Mouse (Mus musculus) MEL (cell line): ENCODE data around the gene Spesp1. TPM values are rescaled to one million over a fixed set of nuclear protein-coding genes. Genes with fewer than 3 reads are reported as not detected.
A peak's percentile ranks its signal among the peaks of the same experiment; 100 is the strongest.

ENCODE experiments used
- DNase-seq: peaks from one replicate; pipeline ENCODE4 v3.0.0; 2011; ENCODE audit warnings: low read depth, low spot score
- H3K27ac ChIP-seq: 2 replicates; pipeline ENCODE4 v1.5.1; 2012; ENCODE audit warnings: low read depth, mild to moderate bottlenecking, control low read depth, low read length, moderate library complexity; ENCODE audit not compliant: control insufficient read depth
- H3K27me3 ChIP-seq, 2 experiments: fragments of 150-350 bp in 1 of 2; sonication (generic) in 1 of 2; 2 replicates each; pipeline ENCODE4 v1.6.1; 2012; ENCODE audit warnings: low read length in 2 of 2, mild to moderate bottlenecking in 2 of 2, improper control_type of control experiment in 1 of 2, moderate library complexity in 1 of 2; ENCODE audit not compliant: insufficient read depth in 2 of 2, control insufficient read depth in 1 of 2
- H3K36me3 ChIP-seq, 2 experiments: 2 replicates each; pipeline ENCODE4 v1.6.1; 2012 to 2014; ENCODE audit warnings: low read length in 2 of 2, improper control_type of control experiment in 1 of 2, inconsistent platforms in 1 of 2, mild to moderate bottlenecking in 1 of 2; ENCODE audit not compliant: insufficient read depth in 2 of 2, control insufficient read depth in 1 of 2
- H3K4me1 ChIP-seq, 2 experiments: fragments of 150-350 bp in 1 of 2; sonication (generic) in 1 of 2; 2 replicates each; pipeline ENCODE4 v1.6.1; 2012; ENCODE audit warnings: low read length in 2 of 2, improper control_type of control experiment in 1 of 2, mild to moderate bottlenecking in 1 of 2; ENCODE audit not compliant: insufficient read depth in 2 of 2, control insufficient read depth in 1 of 2
- H3K4me3 ChIP-seq, 2 experiments: fragments of 150-350 bp in 1 of 2; sonication (generic) in 1 of 2; 2 replicates each; pipeline ENCODE4 v1.5.1; 2012; ENCODE audit warnings: low read depth in 2 of 2, low read length in 2 of 2, mild to moderate bottlenecking in 2 of 2, moderate library complexity in 2 of 2, control low read depth in 1 of 2, improper control_type of control experiment in 1 of 2; ENCODE audit not compliant: control insufficient read depth in 1 of 2, insufficient read depth in 1 of 2
- H3K79me2 ChIP-seq: 2 replicates; pipeline ENCODE4 v1.6.1; 2012; ENCODE audit warnings: mild to moderate bottlenecking, low read length, moderate library complexity; ENCODE audit not compliant: control insufficient read depth, poor library complexity, insufficient read depth
- H3K9ac ChIP-seq: 2 replicates; pipeline ENCODE4 v1.6.1; 2012; ENCODE audit warnings: low read depth, mild to moderate bottlenecking, control low read depth, low read length, moderate library complexity; ENCODE audit not compliant: control insufficient read depth, poor library complexity, severe bottlenecking
- H3K9me3 ChIP-seq: fragments of 150-350 bp; sonication (generic); replicated peaks from 2 replicates; pipeline ENCODE4 v1.6.1; 2012; ENCODE audit warnings: mild to moderate bottlenecking, low read length, improper control_type of control experiment, moderate library complexity; ENCODE audit not compliant: insufficient read depth
- CHD1 ChIP-seq: IDR thresholded peaks from 2 replicates; pipeline ENCODE4 v1.6.1; 2012; ENCODE audit warnings: low read depth, mild to moderate bottlenecking, inconsistent platforms, low read length, improper control_type of control experiment
- ELF1 ChIP-seq: IDR thresholded peaks from 2 replicates; pipeline ENCODE4 v1.6.1; 2014; ENCODE audit warnings: low read depth, mild to moderate bottlenecking, inconsistent platforms, low read length, improper control_type of control experiment, moderate library complexity
- EP300 ChIP-seq, 2 experiments: IDR thresholded peaks; 2 replicates each; pipeline ENCODE4 v1.6.1; 2011; ENCODE audit warnings: improper control_type of control experiment in 2 of 2, low read length in 2 of 2, low read depth in 1 of 2, mild to moderate bottlenecking in 1 of 2
- ETS1 ChIP-seq: IDR thresholded peaks from 2 replicates; pipeline ENCODE4 v1.6.1; 2012; ENCODE audit warnings: low read depth, mild to moderate bottlenecking, inconsistent platforms, low read length, improper control_type of control experiment, moderate library complexity
- GATA1 ChIP-seq: IDR thresholded peaks from 2 replicates; pipeline ENCODE4 v1.6.1; 2011; ENCODE audit warnings: low read depth, low read length, improper control_type of control experiment
- HCFC1 ChIP-seq: IDR thresholded peaks from 2 replicates; pipeline ENCODE4 v1.6.1; 2012; ENCODE audit warnings: low read depth, mild to moderate bottlenecking, inconsistent platforms, low read length, improper control_type of control experiment, moderate library complexity
- JUND ChIP-seq: IDR thresholded peaks from 2 replicates; pipeline ENCODE4 v1.6.1; 2011; ENCODE audit warnings: low read depth, mild to moderate bottlenecking, improper control_type of control experiment, low read length
- MAZ ChIP-seq: IDR thresholded peaks from 2 replicates; pipeline ENCODE4 v1.6.1; 2012; ENCODE audit warnings: low read depth, mild to moderate bottlenecking, inconsistent platforms, low read length, improper control_type of control experiment
- MXI1 ChIP-seq: IDR thresholded peaks from 2 replicates; pipeline ENCODE4 v1.6.1; 2011; ENCODE audit warnings: mild to moderate bottlenecking, low read depth, low read length, improper control_type of control experiment
- NELFE ChIP-seq: IDR thresholded peaks from 2 replicates; pipeline ENCODE4 v1.6.1; 2011; ENCODE audit warnings: low read depth, low read length, improper control_type of control experiment
- NRF1 ChIP-seq: IDR thresholded peaks from 2 replicates; pipeline ENCODE4 v1.6.1; 2014; ENCODE audit warnings: low read depth, mild to moderate bottlenecking, inconsistent platforms, low read length, improper control_type of control experiment, moderate library complexity; ENCODE audit not compliant: poor library complexity, insufficient read depth, severe bottlenecking
- POLR2A ChIP-seq, 2 experiments: IDR thresholded peaks; 2 replicates each; pipeline ENCODE4 v1.6.1; 2011 to 2012; ENCODE audit warnings: low read length in 2 of 2, mild to moderate bottlenecking in 2 of 2, control low read depth in 1 of 2, improper control_type of control experiment in 1 of 2, low read depth in 1 of 2, moderate library complexity in 1 of 2; ENCODE audit not compliant: control insufficient read depth in 1 of 2, insufficient read depth in 1 of 2, poor library complexity in 1 of 2
- RAD21 ChIP-seq: IDR thresholded peaks from 2 replicates; pipeline ENCODE4 v1.6.1; 2011; ENCODE audit warnings: mild to moderate bottlenecking, low read depth, low read length, improper control_type of control experiment
- RCOR1 ChIP-seq: IDR thresholded peaks from 2 replicates; pipeline ENCODE4 v1.6.1; 2012; ENCODE audit warnings: low read depth, mild to moderate bottlenecking, inconsistent platforms, low read length, improper control_type of control experiment
- SIN3A ChIP-seq: IDR thresholded peaks from 2 replicates; pipeline ENCODE4 v1.6.1; 2012; ENCODE audit warnings: low read length, improper control_type of control experiment, inconsistent platforms
- TAL1 ChIP-seq: IDR thresholded peaks from 2 replicates; pipeline ENCODE4 v1.6.1; 2012; ENCODE audit warnings: mild to moderate bottlenecking, inconsistent platforms, low read length, moderate library complexity, mixed read lengths
- TBP ChIP-seq: IDR thresholded peaks from 2 replicates; pipeline ENCODE4 v1.8.0; 2011; ENCODE audit warnings: low read depth, low read length, improper control_type of control experiment
- TCF12 ChIP-seq: IDR thresholded peaks from 2 replicates; pipeline ENCODE4 v1.6.1; 2014; ENCODE audit warnings: low read depth, mild to moderate bottlenecking, inconsistent platforms, low read length, improper control_type of control experiment, moderate library complexity
- USF1 ChIP-seq: IDR thresholded peaks from 2 replicates; pipeline ENCODE4 v1.6.1; 2014; ENCODE audit warnings: low read depth, mild to moderate bottlenecking, inconsistent platforms, low read length, improper control_type of control experiment, moderate library complexity
- ZC3H11A ChIP-seq: IDR thresholded peaks from 2 replicates; pipeline ENCODE4 v1.6.1; 2012; ENCODE audit warnings: low read depth, mild to moderate bottlenecking, inconsistent platforms, low read length, improper control_type of control experiment
- ZKSCAN1 ChIP-seq: IDR thresholded peaks from 2 replicates; pipeline ENCODE4 v1.6.1; 2012; ENCODE audit warnings: low read depth, mild to moderate bottlenecking, inconsistent platforms, low read length, improper control_type of control experiment, moderate library complexity
- ZMIZ1 ChIP-seq: IDR thresholded peaks from 2 replicates; pipeline ENCODE4 v1.6.1; 2012; ENCODE audit warnings: low read depth, mild to moderate bottlenecking, inconsistent platforms, low read length, improper control_type of control experiment, moderate library complexity
- ZNF384 ChIP-seq: IDR thresholded peaks from 2 replicates; pipeline ENCODE4 v1.6.1; 2012; ENCODE audit warnings: low read depth, mild to moderate bottlenecking, inconsistent platforms, low read length, improper control_type of control experiment
- polyA plus RNA-seq, 2 experiments: library from polyadenylated mRNA; stranded (reverse) in 1 of 2; unstranded in 1 of 2; fragments of >175 nt in 1 of 2; fragments of >200 nt in 1 of 2; gene quantifications; 2 replicates each; pipeline versions ENCODE4 v1.2.1 to v1.2.4; 2012; ENCODE audit warnings: low replicate concordance in 2 of 2, low read depth in 1 of 2; ENCODE audit not compliant: insufficient read length in 2 of 2, insufficient read depth in 1 of 2, missing spikeins in 1 of 2
- total RNA-seq: library from RNA; depleted of rRNA; stranded (reverse); fragments of 300-350 nt; gene quantifications from 2 replicates; pipeline ENCODE4 v1.2.3, GENCODE M21; 2012

Gene Spesp1
- total and polyA plus RNA-seq, 3 experiments = not detected

GRCm38 (mm10) chr9:62270775-62271399 is 11.1 kb downstream of the Spesp1 start:
- Histone ChIP-seq H3K9me3 (no peaks in the 10 kb centered on the region), H3K27me3 (peaks cover 0 to 2% of the 10 kb centered on the region in 2 experiments; a peak in 2 of 4 replicates), H3K4me1 (peaks cover 0 to 7% of the 10 kb centered on the region in 2 experiments; a peak in 2 of 4 replicates), H3K9ac (no peak overlapping the region), H3K27ac (no peak overlapping the region), H3K79me2 (no peaks in the 10 kb centered on the region), H3K36me3 (peaks cover 0 to 2% of the 10 kb centered on the region in 2 experiments; a peak in 1 of 4 replicates), H3K4me3 (no peak overlapping the region)
- TF ChIP-seq RAD21 (no peak), USF1 (0 out of 2 replicates have a peak, but pooled peaks have one; percentile 22), ZKSCAN1 (no peak), CHD1 (no peak), ZMIZ1 (no peak), TCF12 (no peak), NRF1 (no peak), JUND (no peak)
- DNase-seq = no peak

GRCm38 (mm10) chr9:62269161-62269560 is 12.8 kb downstream of the Spesp1 start:
- Histone ChIP-seq H3K9me3 (no peaks in the 10 kb centered on the region), H3K4me1 (peaks cover 0 to 15% of the 10 kb centered on the region in 2 experiments; a peak in 2 of 4 replicates), H3K4me3 (no peak overlapping the region), H3K27ac (no peak overlapping the region)
- DNase-seq = no peak
- TF ChIP-seq TCF12 = no peak
- TF ChIP-seq, all 39 proteins: peak for 0
- Histone ChIP-seq H3K79me2 (no peaks in the 10 kb centered on the region), H3K9ac (no peak overlapping the region), H3K27me3 (0 out of 4 replicates have a peak, but pooled peaks cover 0 to 2% of the 10 kb centered on the region in 2 experiments), H3K36me3 (peaks cover 0 to 7% of the 10 kb centered on the region in 2 experiments; a peak in 2 of 4 replicates)

GRCm38 (mm10) chr9:62265278-62265677 is 16.7 kb downstream of the Spesp1 start:
- H3K27me3 ChIP-seq = 0 out of 4 replicates have a peak, but pooled peaks cover 0 to 2% of the 10 kb centered on the region in 2 experiments
- peak overlapping the region in 1 of 2 experiments; percentile 31; a peak in 1 of 4 replicates for H3K4me3 ChIP-seq
- H3K9ac ChIP-seq = no peak overlapping the region; the same call in 1 of the 2 replicates
- peaks cover 0 to 9% of the 10 kb centered on the region in 2 experiments; a peak in 2 of 4 replicates for H3K36me3 ChIP-seq
- DNase-seq = peak; percentile 85
- peaks cover 0 to 24% of the 10 kb centered on the region in 2 experiments; a peak in 2 of 4 replicates for H3K4me1 ChIP-seq
- peak overlapping the region; percentile 57 for H3K27ac ChIP-seq
- no peaks in the 10 kb centered on the region for H3K9me3 ChIP-seq
- H3K79me2 ChIP-seq = no peaks in the 10 kb centered on the region
- TF ChIP-seq ZC3H11A = no peak
- no peak for TF ChIP-seq TBP
- TF ChIP-seq GATA1 = peak; percentile 96
- peak; percentile 75 for TF ChIP-seq RCOR1
- TF ChIP-seq HCFC1 = no peak
- TF ChIP-seq POLR2A (IDR thresholded peaks at IDR 0.05; ENCODE audit: control insufficient read depth in 1 of 2, insufficient read depth in 1 of 2, low read depth in 1 of 2, low read length in 2 of 2, poor library complexity in 1 of 2) = no peak
- TF ChIP-seq TCF12 = peak; percentile 94
- peak; percentile 91 for TF ChIP-seq TAL1
- peak; percentile 76 for TF ChIP-seq MAZ
- TF ChIP-seq ELF1 = 0 out of 2 replicates have a peak, but pooled peaks have one; percentile 31
- peak; percentile 84 for TF ChIP-seq ETS1
- no peak; the same call in 1 of the 2 replicates for TF ChIP-seq SIN3A
- peak; percentile 95 for TF ChIP-seq EP300 (IDR thresholded peaks at IDR 0.05; ENCODE audit: low read depth in 1 of 2, low read length in 2 of 2)
- peak; percentile 26; the same call in 1 of the 2 replicates for TF ChIP-seq MXI1
- TF ChIP-seq ZNF384 = no peak
- TF ChIP-seq NELFE = no peak
